Mouse (Mus musculus): ENCODE results near the gene Hpn.
A peak's percentile ranks its signal among the peaks of the same experiment; 100 is the strongest.

Hpn gene

GRCm38 (mm10) chr7:31109091-31109490 lies 6.0 kb downstream of the Hpn start:
- peak; percentile 73 for DNase-seq

- no peak for DNase-seq
These were observed 7.3 kb downstream of the Hpn start for GRCm38 (mm10) chr7:31107781-31108180.

GRCm38 (mm10) chr7:31106166-31106565 lies 8.9 kb downstream of the Hpn start:
- DNase-seq = no peak

- peak; percentile 75 for DNase-seq
These were observed 9.9 kb downstream of the Hpn start for GRCm38 (mm10) chr7:31105061-31105768.

- no peak for DNase-seq
These were observed 14.3 kb downstream of the Hpn start for GRCm38 (mm10) chr7:31100786-31101185.

- DNase-seq = no peak
These were observed 15.5 kb downstream of the Hpn start for GRCm38 (mm10) chr7:31099612-31099982.

GRCm38 (mm10) chr7:31098697-31099611 lies 16.1 kb downstream of the Hpn start:
- peak; percentile 43 for DNase-seq

GRCm38 (mm10) chr7:31097583-31098248 lies 17.4 kb downstream of the Hpn start:
- peak; percentile 97 for DNase-seq

- DNase-seq = no peak
These were observed 18.1 kb downstream of the Hpn start for GRCm38 (mm10) chr7:31096892-31097564.

- DNase-seq = peak; percentile 35
These were observed 20.2 kb downstream of the Hpn start for GRCm38 (mm10) chr7:31094774-31095501.

- DNase-seq = peak; percentile 28
These were observed 25.4 kb downstream of the Hpn start for GRCm38 (mm10) chr7:31089721-31090120.

- DNase-seq = no peak
These were observed 26.9 kb downstream of the Hpn start for GRCm38 (mm10) chr7:31088206-31088605.

- no peak for DNase-seq
These were observed 27.8 kb downstream of the Hpn start for GRCm38 (mm10) chr7:31087262-31087661.

GRCm38 (mm10) chr7:31086175-31086755 lies 28.8 kb downstream of the Hpn start:
- no peak for DNase-seq

- peak; percentile 70 for DNase-seq
These were observed 29.9 kb downstream of the Hpn start for GRCm38 (mm10) chr7:31085171-31085570.

- no peak for DNase-seq
These were observed 30.9 kb downstream of the Hpn start for GRCm38 (mm10) chr7:31084140-31084539.

GRCm38 (mm10) chr7:31082831-31083588 lies 32.1 kb downstream of the Hpn start:
- DNase-seq = peak; percentile 47

GRCm38 (mm10) chr7:31082106-31082505 lies 33.0 kb downstream of the Hpn start:
- no peak for DNase-seq

GRCm38 (mm10) chr7:31081106-31081505 lies 34.0 kb downstream of the Hpn start:
- DNase-seq = no peak

GRCm38 (mm10) chr7:31080611-31081010 lies 34.5 kb downstream of the Hpn start:
- DNase-seq = no peak

- DNase-seq = no peak
These were observed 35.4 kb downstream of the Hpn start for GRCm38 (mm10) chr7:31079670-31080069.

All from lung, postnatal 36 days (tissue).